Mouse (Mus musculus) myocyte (in vitro differentiated cells): ENCODE results near the gene Cks1b. TPM values are rescaled to one million over a fixed set of nuclear protein-coding genes. Genes with fewer than 3 reads are reported as not detected.

Experiments
- H3K27me3 ChIP-seq: one replicate; pipeline ENCODE4 v1.6.1; 2011; ENCODE audit not compliant: control insufficient read depth, insufficient read depth, insufficient read length
- H3K36me3 ChIP-seq: one replicate; pipeline ENCODE4 v1.6.1; 2011; ENCODE audit not compliant: control insufficient read depth, insufficient read depth
- H3K4me2 ChIP-seq: one replicate; pipeline ENCODE4 v1.6.1; 2011; ENCODE audit warnings: low read depth, control low read depth
- H3K4me3 ChIP-seq: one replicate; pipeline ENCODE4 v1.5.1; 2011; ENCODE audit warnings: mild to moderate bottlenecking, control low read depth, moderate library complexity
- H3K79me2 ChIP-seq: one replicate; pipeline ENCODE4 v1.6.1; 2011; ENCODE audit not compliant: control insufficient read depth, insufficient read depth
- H3ac ChIP-seq: one replicate; pipeline ENCODE4 v1.6.1; 2011; ENCODE audit not compliant: control insufficient read depth, insufficient read length
- CEBPB ChIP-seq: IDR thresholded peaks from 2 replicates; pipeline ENCODE4 v1.6.1; 2011; ENCODE audit warnings: mild to moderate bottlenecking, moderate library complexity; ENCODE audit not compliant: poor library complexity, insufficient read depth, severe bottlenecking
- E2F4 ChIP-seq: IDR thresholded peaks from one replicate; pipeline ENCODE4 v1.6.1; 2011; ENCODE audit warnings: mild to moderate bottlenecking, control low read depth, moderate library complexity; ENCODE audit not compliant: insufficient read depth
- MAX ChIP-seq: IDR thresholded peaks from one replicate; pipeline ENCODE4 v1.6.1; 2011; ENCODE audit warnings: low read depth, mild to moderate bottlenecking, control low read depth
- MYOD1 ChIP-seq, 3 experiments: IDR thresholded peaks; one replicate each; pipeline ENCODE4 v1.6.1; 2011; ENCODE audit warnings: control low read depth in 2 of 3, low read depth in 2 of 3, mild to moderate bottlenecking in 2 of 3, moderate library complexity in 1 of 3; ENCODE audit not compliant: insufficient read length in 2 of 3, control insufficient read depth in 1 of 3
- MYOG ChIP-seq, 3 experiments: IDR thresholded peaks; one replicate each; pipeline ENCODE4 v1.6.1; 2011; ENCODE audit warnings: control low read depth in 2 of 3, low read depth in 2 of 3, mild to moderate bottlenecking in 2 of 3; ENCODE audit not compliant: insufficient read length in 2 of 3, control insufficient read depth in 1 of 3, insufficient read depth in 1 of 3
- POLR2A ChIP-seq: IDR thresholded peaks from one replicate; pipeline ENCODE4 v1.6.1; 2011; ENCODE audit warnings: low read depth, mild to moderate bottlenecking, control low read depth, moderate library complexity; ENCODE audit not compliant: insufficient read length
- POLR2AphosphoS2 ChIP-seq: IDR thresholded peaks from one replicate; pipeline ENCODE4 v1.6.1; 2011; ENCODE audit warnings: low read depth, control low read depth; ENCODE audit not compliant: insufficient read length
- REST ChIP-seq: IDR thresholded peaks from one replicate; pipeline ENCODE4 v1.6.1; 2011; ENCODE audit warnings: mild to moderate bottlenecking, control low read depth, moderate library complexity; ENCODE audit not compliant: insufficient read depth, insufficient read length
- SRF ChIP-seq: IDR thresholded peaks from one replicate; pipeline ENCODE4 v1.6.1; 2011; ENCODE audit warnings: low read depth; ENCODE audit not compliant: control insufficient read depth, insufficient read length
- TCF12 ChIP-seq: IDR thresholded peaks from one replicate; pipeline ENCODE4 v1.6.1; 2011; ENCODE audit warnings: mild to moderate bottlenecking, control low read depth; ENCODE audit not compliant: poor library complexity, insufficient read depth, severe bottlenecking
- TCF3 ChIP-seq: IDR thresholded peaks from one replicate; pipeline ENCODE4 v1.6.1; 2011; ENCODE audit warnings: low read depth, control low read depth; ENCODE audit not compliant: insufficient read length
- USF1 ChIP-seq: IDR thresholded peaks from one replicate; pipeline ENCODE4 v1.6.1; 2011; ENCODE audit warnings: low read depth, mild to moderate bottlenecking, control low read depth, moderate library complexity
- polyA plus RNA-seq: library from polyadenylated mRNA; unstranded; fragments of >200 nt; fragmentation: generic; extraction: Trizol; gene quantifications from one replicate; pipeline ENCODE4 v1.2.1, GENCODE M21; 2012; ENCODE audit warnings: missing spikeins

The Cks1b gene
- polyA plus RNA-seq, 1 experiment: 113 TPM

DNA sequence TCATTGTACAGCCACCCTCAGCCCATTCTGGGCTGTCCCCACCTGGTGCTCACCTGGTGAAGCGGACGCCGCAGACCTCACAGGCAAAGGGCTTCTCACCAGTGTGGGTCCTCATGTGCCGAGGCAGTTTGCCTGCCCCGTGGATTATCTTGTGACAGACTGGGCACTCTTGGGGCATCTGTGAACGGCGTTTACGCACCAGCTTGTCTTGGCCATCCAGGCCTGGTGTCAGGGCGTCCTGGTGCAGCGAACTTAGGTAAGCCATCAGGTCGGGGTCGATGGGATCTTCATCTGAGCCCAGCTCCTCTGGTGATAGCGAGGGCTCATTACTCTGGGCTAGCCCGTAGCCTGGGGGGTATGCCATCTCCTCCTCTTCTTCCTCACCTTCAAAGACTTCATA, 37.9 kb downstream of the Cks1b start:
- H3K27me3 ChIP-seq: no peaks in the 10 kb centered on the region
- H3K4me3 ChIP-seq: no peak overlapping the region
- no peak for TF ChIP-seq POLR2A
- no peak for TF ChIP-seq REST
- TF ChIP-seq POLR2AphosphoS2: no peak
- TF ChIP-seq MAX: no peak
- no peak for TF ChIP-seq TCF3
- H3K79me2 ChIP-seq: peaks cover 25% of the 10 kb centered on the region
- H3ac ChIP-seq: no peak overlapping the region
- no peak overlapping the region for H3K4me2 ChIP-seq
- H3K36me3 ChIP-seq: peaks cover 14% of the 10 kb centered on the region

GRCm38 (mm10) chr3:89379388-89380131, 38.6 kb downstream of the Cks1b start:
- no peak overlapping the region for H3ac ChIP-seq
- no peak for TF ChIP-seq REST
- TF ChIP-seq SRF: no peak
- peak; percentile 53 for TF ChIP-seq POLR2AphosphoS2
- peaks cover 19% of the 10 kb centered on the region for H3K79me2 ChIP-seq
- H3K27me3 ChIP-seq: no peaks in the 10 kb centered on the region
- H3K4me2 ChIP-seq: no peak overlapping the region
- peaks cover 14% of the 10 kb centered on the region for H3K36me3 ChIP-seq
- H3K4me3 ChIP-seq: peak overlapping the region; percentile 7

DNA sequence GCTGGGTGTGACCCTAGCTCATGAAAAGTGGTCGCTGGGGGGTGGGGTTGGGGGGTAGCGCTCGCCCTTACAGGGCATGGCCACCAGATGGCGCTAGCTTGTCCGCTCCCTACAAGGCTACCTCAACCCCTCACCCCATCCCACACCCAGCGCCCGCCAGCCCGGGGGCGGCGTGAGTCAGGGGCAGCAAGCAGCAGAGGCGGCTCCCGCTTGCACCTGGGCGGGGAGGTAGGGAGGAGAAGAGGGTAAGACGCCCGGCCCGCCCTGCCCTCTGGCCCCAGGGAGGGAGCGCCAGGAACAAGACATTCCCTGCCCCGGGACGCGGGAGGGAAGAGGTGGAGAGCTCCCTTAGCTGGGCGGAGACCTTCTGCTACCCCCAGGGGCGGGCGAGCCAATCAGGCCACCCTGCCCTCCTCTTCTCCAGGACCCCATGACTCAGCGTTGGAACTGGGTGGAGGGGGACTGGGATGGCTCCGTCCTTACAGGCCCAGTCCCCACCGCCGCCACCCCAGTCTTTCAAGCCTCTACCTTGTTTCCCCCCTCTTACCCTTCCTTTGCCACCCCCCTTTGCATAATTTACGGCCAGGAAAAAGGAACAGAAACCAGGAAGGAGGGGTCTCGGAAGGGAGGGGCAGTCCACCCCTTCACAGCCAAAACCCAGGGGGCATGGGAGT, 39.7 kb downstream of the Cks1b start:
- peaks cover 12% of the 10 kb centered on the region for H3K79me2 ChIP-seq
- TF ChIP-seq USF1 (no peak), MAX (no peak), MYOG (IDR thresholded peaks at IDR 0.05; ENCODE audit: control insufficient read depth in 1 of 3, insufficient read depth in 1 of 3, insufficient read length in 2 of 3, low read depth in 2 of 3) (no peak), MYOD1 (IDR thresholded peaks at IDR 0.05; ENCODE audit: control insufficient read depth in 1 of 3, insufficient read length in 2 of 3, low read depth in 2 of 3) (peak in 1 of 3 experiments; percentile 42), POLR2AphosphoS2 (peak; percentile 20), E2F4 (no peak), TCF3 (no peak), POLR2A (no peak), CEBPB (no peak), TCF12 (no peak), REST (no peak)
- no peak overlapping the region for H3ac ChIP-seq
- peaks cover 10% of the 10 kb centered on the region for H3K36me3 ChIP-seq
- peak overlapping the region; percentile 7 for H3K4me3 ChIP-seq
- H3K4me2 ChIP-seq: peak overlapping the region; percentile 73
- no peaks in the 10 kb centered on the region for H3K27me3 ChIP-seq

DNA sequence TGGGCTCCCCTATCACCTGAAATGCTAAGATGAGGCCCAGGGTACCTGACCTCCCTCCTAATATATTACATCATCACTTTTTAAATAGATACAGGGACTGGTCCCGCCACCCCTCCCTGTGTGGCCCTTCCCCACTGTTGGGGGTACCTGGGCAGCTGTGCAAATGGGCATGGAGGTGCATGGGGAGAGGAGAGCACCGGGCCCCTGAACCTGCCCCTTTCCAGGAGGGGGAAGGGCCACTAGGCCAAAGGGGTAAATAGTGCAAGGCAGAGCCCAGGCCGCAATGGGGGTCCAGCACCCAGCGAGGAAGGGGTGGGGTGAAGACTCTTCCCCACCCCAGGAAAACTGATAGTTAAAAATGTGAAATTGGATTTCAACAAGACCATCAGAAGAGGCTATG, 40.4 kb downstream of the Cks1b start:
- no peak overlapping the region for H3K4me2 ChIP-seq
- no peak for TF ChIP-seq TCF12
- peaks cover 8% of the 10 kb centered on the region for H3K79me2 ChIP-seq
- no peak overlapping the region for H3ac ChIP-seq
- H3K4me3 ChIP-seq: peak overlapping the region; percentile 7
- H3K36me3 ChIP-seq: peaks cover 10% of the 10 kb centered on the region
- no peaks in the 10 kb centered on the region for H3K27me3 ChIP-seq

DNA sequence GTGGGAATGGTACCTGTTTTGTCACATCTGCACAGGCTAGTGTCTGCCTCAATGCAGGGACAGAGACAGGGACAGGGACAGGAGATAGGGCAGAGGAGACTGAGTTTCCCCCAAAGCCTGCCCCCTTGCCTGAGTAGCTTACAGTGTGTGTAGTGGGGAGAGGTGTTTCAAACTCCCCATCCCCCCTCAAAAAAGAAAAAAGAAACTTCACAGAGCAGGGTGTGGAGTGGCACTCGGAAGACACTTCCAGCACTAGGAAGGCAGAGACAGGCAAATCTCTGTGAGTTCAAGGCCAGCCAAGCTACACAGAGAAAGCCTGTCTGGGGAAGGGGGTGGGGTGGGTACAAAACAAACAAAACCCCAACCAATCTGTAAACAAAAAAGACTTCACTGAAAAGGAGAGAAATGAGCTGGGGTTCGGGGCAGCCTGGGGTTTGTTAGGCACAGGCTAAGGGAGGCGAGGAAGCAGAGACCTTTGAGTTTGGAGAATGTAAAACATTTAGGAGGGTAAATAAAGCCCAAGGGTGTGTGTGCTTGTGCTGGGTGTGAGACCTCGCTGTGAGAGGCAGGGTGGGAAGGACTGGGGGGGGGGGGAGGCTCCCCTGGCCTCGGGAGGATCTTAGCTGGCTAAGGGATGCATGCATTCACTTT, 44.5 kb downstream of the Cks1b start:
- Histone ChIP-seq H3K4me3 (no peak overlapping the region), H3ac (no peak overlapping the region), H3K4me2 (no peak overlapping the region), H3K36me3 (no peaks in the 10 kb centered on the region), H3K27me3 (peaks cover 2% of the 10 kb centered on the region), H3K79me2 (no peaks in the 10 kb centered on the region)
- no peak for TF ChIP-seq USF1
- TF ChIP-seq POLR2AphosphoS2: peak; percentile 57
- TF ChIP-seq MYOD1 (IDR thresholded peaks at IDR 0.05; ENCODE audit: control insufficient read depth in 1 of 3, insufficient read length in 2 of 3, low read depth in 2 of 3): no peak

GRCm38 (mm10) chr3:89367338-89367737, 50.8 kb downstream of the Cks1b start:
- Histone ChIP-seq H3K4me3 (no peak overlapping the region), H3K4me2 (no peak overlapping the region), H3K79me2 (no peaks in the 10 kb centered on the region), H3K27me3 (peaks cover 42% of the 10 kb centered on the region), H3ac (no peak overlapping the region), H3K36me3 (no peaks in the 10 kb centered on the region)
- no peak for TF ChIP-seq TCF3
